Mouse (Mus musculus): Measurements from ENCODE around the gene Tuba1a.

DNA sequence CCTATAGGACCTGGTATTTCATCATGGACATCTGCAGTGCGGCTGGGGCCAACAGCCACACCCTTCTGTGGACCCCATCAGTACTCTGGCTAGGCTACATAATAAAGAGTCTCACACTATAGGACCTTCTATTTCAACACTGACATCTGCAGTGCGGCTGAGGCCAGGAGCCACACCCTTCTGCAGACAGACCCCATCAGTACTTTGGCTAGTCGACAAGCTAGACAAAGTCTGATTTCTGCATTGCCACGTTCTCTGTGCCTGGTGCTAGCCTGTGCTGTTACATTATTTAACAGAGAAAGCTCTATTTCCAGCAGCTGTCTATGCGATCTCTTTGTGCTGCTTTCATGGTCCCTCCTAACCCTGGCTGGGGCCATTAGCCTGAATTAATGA is 1.4 kb downstream of the Tuba1a start:
- TF ChIP-seq CTCF (IDR thresholded peaks at IDR 0.05; ENCODE audit: borderline replicate concordance, insufficient read depth, low read length) (no peak), POLR2A (IDR thresholded peaks at IDR 0.05; ENCODE audit: low read depth, low read length) (no peak; the same call in 1 of the 2 replicates)
